8 mouse cellular contexts compared by ENCODE assay signal in the genomic region with DNA sequence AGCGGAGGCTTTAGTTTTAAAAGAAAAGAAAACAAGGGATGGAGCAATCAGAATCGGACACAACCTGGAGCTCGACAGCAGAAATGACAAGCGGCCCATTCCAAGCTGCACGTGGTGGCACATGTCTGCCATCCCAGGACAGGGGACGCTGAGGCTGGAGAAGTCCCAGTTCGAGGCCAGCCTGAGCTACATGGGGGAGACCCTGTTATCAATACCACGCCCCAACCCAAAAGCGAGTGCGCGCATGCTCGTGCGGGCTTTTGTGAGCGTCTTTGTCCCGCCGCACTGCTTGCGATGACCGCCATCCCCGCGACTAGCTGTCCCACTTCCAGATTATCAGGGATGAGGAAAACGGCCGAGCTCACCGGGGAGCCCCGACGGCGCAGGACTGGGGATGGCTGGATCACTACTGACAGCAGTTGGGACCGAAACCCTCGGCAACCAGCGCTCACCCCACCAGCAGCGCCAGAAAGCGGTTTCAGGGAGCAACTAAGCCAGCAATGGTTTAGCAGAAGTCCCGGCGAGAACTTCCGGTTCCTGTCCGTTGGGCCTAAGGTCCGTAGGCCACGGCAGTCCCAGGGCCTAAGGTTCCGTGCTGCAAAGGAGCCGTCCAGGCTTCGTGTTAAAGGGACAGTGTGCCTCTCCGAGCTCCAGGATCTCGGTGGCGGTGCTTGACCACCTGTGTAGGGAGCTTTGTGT. TPM values are rescaled to one million over a fixed set of nuclear protein-coding genes. Genes with fewer than 3 reads are reported as not detected.
A peak's percentile ranks its signal among the peaks of the same experiment; 100 is the strongest.
DNase-seq lines count a peak whose midpoint lies in the region; ATAC-seq and TF ChIP-seq lines count a peak whose summit lies in the region.

Gm26938 (minus strand) TSS at position 51 of the 699 bp plus-strand sequence.
Psmg3 (minus strand) TSS at position 529 of the 699 bp plus-strand sequence.

- H3K9ac ChIP-seq in forebrain, embryonic 11.5 days (ENCODE audit: low read length): peak within 1 kb of the TSS; percentile 89
- peak within 1 kb of the TSS; percentile 91 for H3K9ac ChIP-seq in heart, embryonic 16.5 days (ENCODE audit: low read length)
- peak within 1 kb of the TSS; percentile 82 for H3K9ac ChIP-seq in liver, embryonic 14.5 days (replicated peaks)
- H3K9ac ChIP-seq in stomach, embryonic 15.5 days: peak within 1 kb of the TSS; percentile 84

- WGBS in forebrain, embryonic 11.5 days: under 1% methylated on average over 43 of the region's 43 CpGs
- WGBS in heart, embryonic 16.5 days: under 1% methylated on average over 43 of the region's 43 CpGs
- under 1% methylated on average over 43 of the region's 43 CpGs for WGBS in liver, embryonic 14.5 days (ENCODE audit: insufficient replicate concordance)
- under 1% methylated on average over 43 of the region's 43 CpGs for WGBS in stomach, embryonic 15.5 days

- H3K36me3 ChIP-seq in E14TG2a.4 (ENCODE audit: insufficient read depth, low read length): peaks cover 42% of the 10 kb centered on the region
- no peaks in the 10 kb centered on the region; the same call in 1 of the 2 replicates for H3K36me3 ChIP-seq in forebrain, embryonic 11.5 days (ENCODE audit: control insufficient read depth, insufficient read depth, low read length)
- peaks cover 14% of the 10 kb centered on the region for H3K36me3 ChIP-seq in heart, embryonic 16.5 days (ENCODE audit: control insufficient read depth, insufficient read depth)
- H3K36me3 ChIP-seq in liver, embryonic 14.5 days (replicated peaks; ENCODE audit: control insufficient read depth, insufficient read depth, low read depth): peaks cover 14% of the 10 kb centered on the region
- peaks cover 15% of the 10 kb centered on the region; the same call in 1 of the 2 replicates for H3K36me3 ChIP-seq in stomach, embryonic 15.5 days

- H3K27me3 ChIP-seq in E14TG2a.4 (ENCODE audit: insufficient read depth, low read length): no peaks in the 10 kb centered on the region
- H3K27me3 ChIP-seq in forebrain, embryonic 11.5 days (ENCODE audit: control insufficient read depth, insufficient read depth, low read length): no peaks in the 10 kb centered on the region
- H3K27me3 ChIP-seq in heart, embryonic 16.5 days (ENCODE audit: control insufficient read depth, insufficient read depth, low read length): no peaks in the 10 kb centered on the region
- H3K27me3 ChIP-seq in liver, embryonic 14.5 days (ENCODE audit: control insufficient read depth, insufficient read depth, low read length): no peaks in the 10 kb centered on the region
- H3K27me3 ChIP-seq in stomach, embryonic 15.5 days (replicated peaks): no peaks in the 10 kb centered on the region

- peak within 1 kb of the TSS; percentile 96 for H3K4me3 ChIP-seq in E14TG2a.4 (replicated peaks; ENCODE audit: low read length)
- H3K4me3 ChIP-seq in forebrain, embryonic 11.5 days (ENCODE audit: low read depth, low read length): peak within 1 kb of the TSS; percentile 91
- peak within 1 kb of the TSS; percentile 93 for H3K4me3 ChIP-seq in heart, embryonic 16.5 days (ENCODE audit: low read length)
- peak within 1 kb of the TSS; percentile 91 to 94 for H3K4me3 ChIP-seq in liver, embryonic 14.5 days (ENCODE audit: insufficient read depth in 1 of 2, low read depth in 2 of 2, low read length in 2 of 2)
- peak within 1 kb of the TSS; percentile 82 for H3K4me3 ChIP-seq in stomach, embryonic 15.5 days (replicated peaks)

- H3K9me3 ChIP-seq in E14TG2a.4 (ENCODE audit: low read length): no peaks in the 10 kb centered on the region
- H3K9me3 ChIP-seq in forebrain, embryonic 11.5 days (ENCODE audit: control insufficient read depth, low read length): no peaks in the 10 kb centered on the region
- no peaks in the 10 kb centered on the region for H3K9me3 ChIP-seq in heart, embryonic 16.5 days (replicated peaks; ENCODE audit: control insufficient read depth, low read length)
- no peaks in the 10 kb centered on the region for H3K9me3 ChIP-seq in liver, embryonic 14.5 days (ENCODE audit: control insufficient read depth, low read length)
- H3K9me3 ChIP-seq in stomach, embryonic 15.5 days: no peaks in the 10 kb centered on the region

- ATAC-seq in forebrain, embryonic 11.5 days (replicated peaks; ENCODE audit: low FRiP score): peak; percentile 86
- peak; percentile 82 for ATAC-seq in heart, embryonic 16.5 days (replicated peaks; ENCODE audit: extremely low read depth, insufficient read depth, low FRiP score)
- ATAC-seq in liver, embryonic 14.5 days (ENCODE audit: insufficient read depth): peak; percentile 84
- peak; percentile 87 for ATAC-seq in stomach, embryonic 15.5 days (ENCODE audit: insufficient read depth, low FRiP score, low read depth)

- peak within 1 kb of the TSS; percentile 94 for H3K4me2 ChIP-seq in forebrain, embryonic 11.5 days (ENCODE audit: low read depth, low read length, severe bottlenecking)
- peak within 1 kb of the TSS; percentile 88 for H3K4me2 ChIP-seq in heart, embryonic 16.5 days (ENCODE audit: low read depth, low read length)
- peak within 1 kb of the TSS; percentile 88 for H3K4me2 ChIP-seq in liver, embryonic 14.5 days (ENCODE audit: low read depth)
- peak within 1 kb of the TSS; percentile 86 for H3K4me2 ChIP-seq in stomach, embryonic 15.5 days

- TF ChIP-seq CTCF in E14TG2a.4 (conservative IDR thresholded peaks at IDR 0.05; ENCODE audit: low read length): no peak
- TF ChIP-seq CTCF in liver, embryonic 14.5 days (IDR thresholded peaks at IDR 0.05; ENCODE audit: low read depth): peak; percentile 13; the same call in 1 of the 2 replicates

- peaks cover 50% of the 10 kb centered on the region for H3K4me1 ChIP-seq in E14TG2a.4 (replicated peaks; ENCODE audit: low read depth, low read length)
- peaks cover 8% of the 10 kb centered on the region for H3K4me1 ChIP-seq in forebrain, embryonic 11.5 days (replicated peaks; ENCODE audit: control insufficient read depth, insufficient read depth, low read length)
- H3K4me1 ChIP-seq in heart, embryonic 16.5 days (ENCODE audit: control insufficient read depth, insufficient read depth, low read length): peaks cover 11% of the 10 kb centered on the region
- H3K4me1 ChIP-seq in liver, embryonic 14.5 days (replicated peaks; ENCODE audit: control insufficient read depth in 2 of 2, insufficient read depth in 2 of 2, low read length in 1 of 2): peaks cover 0 to 16% of the 10 kb centered on the region in 2 experiments; a peak in 3 of 4 replicates
- H3K4me1 ChIP-seq in stomach, embryonic 15.5 days: peaks cover 9% of the 10 kb centered on the region

- H3K27ac ChIP-seq in forebrain, embryonic 11.5 days (ENCODE audit: low read depth, low read length): peak within 1 kb of the TSS; percentile 57; the same call in 1 of the 2 replicates
- H3K27ac ChIP-seq in heart, embryonic 16.5 days (ENCODE audit: low read length): peak within 1 kb of the TSS; percentile 63
- H3K27ac ChIP-seq in liver, embryonic 14.5 days: peak within 1 kb of the TSS; percentile 66
- peak within 1 kb of the TSS; percentile 48 for H3K27ac ChIP-seq in stomach, embryonic 15.5 days

- peak; percentile 83 for DNase-seq in c-Kit-positive CD71-positive TER-119-negative erythroid progenitor cells, embryonic 14.5 days (ENCODE audit: low read depth)
- peak; percentile 92 for DNase-seq in forebrain, embryonic 11.5 days (ENCODE audit: low spot score)
- peak; percentile 84 to 90 for DNase-seq in kidney, postnatal 25 days
- peak; percentile 74 for DNase-seq in liver, embryonic 14.5 days (ENCODE audit: low read depth in 3 of 3, low spot score in 3 of 3)
- DNase-seq in neural tube, embryonic 10.5 days (ENCODE audit: extremely low spot score, low spot score): peak; percentile 98

- no peak for TF ChIP-seq EP300 in liver, embryonic 14.5 days (IDR thresholded peaks at IDR 0.05; ENCODE audit: low read depth)

RNA-seq across cellular contexts. Expression of gene Gm26938, which starts in this region (rescaled TPM):
- polyA plus RNA-seq in forebrain, embryonic 11.5 days (2014; fragmentation: Nextera tagmentation; extraction: Ambion mirVana): 0.27 TPM in 1 of 2 replicates, not detected in the other
- polyA plus RNA-seq in heart, embryonic 16.5 days (2015; fragmentation: Nextera tagmentation; extraction: Ambion mirVana): not detected in 2 replicates
- not detected in 2 replicates for polyA plus RNA-seq in liver, embryonic 14.5 days (2012; rRNA removed)
- not detected in 2 replicates for polyA plus RNA-seq in liver, embryonic 14.5 days (2014; fragmentation: Nextera tagmentation; extraction: Ambion mirVana)
- polyA plus RNA-seq in stomach, embryonic 15.5 days (2015; fragmentation: Nextera tagmentation; extraction: Ambion mirVana): not detected in 2 replicates

RNA-seq across cellular contexts. Expression of gene Psmg3, which starts in this region (rescaled TPM):
- polyA plus RNA-seq in forebrain, embryonic 11.5 days (2014; fragmentation: Nextera tagmentation; extraction: Ambion mirVana): 75.4 and 76.3 TPM in 2 replicates
- 43.3 and 44.6 TPM in 2 replicates for polyA plus RNA-seq in heart, embryonic 16.5 days (2015; fragmentation: Nextera tagmentation; extraction: Ambion mirVana)
- polyA plus RNA-seq in liver, embryonic 14.5 days (2012; rRNA removed): 34.5 and 41.9 TPM in 2 replicates
- 46.5 and 56.0 TPM in 2 replicates for polyA plus RNA-seq in liver, embryonic 14.5 days (2014; fragmentation: Nextera tagmentation; extraction: Ambion mirVana)
- 73.5 and 74.9 TPM in 2 replicates for polyA plus RNA-seq in stomach, embryonic 15.5 days (2015; fragmentation: Nextera tagmentation; extraction: Ambion mirVana)

Comparison
In these comparisons a context has a peak if more than half of its experiments do, and no peak if none do; other contexts are left out.
1. Peak in every context shown above with its lines: DNase-seq, ATAC-seq, H3K4me3 ChIP-seq and H3K27ac ChIP-seq.